Mouse (Mus musculus): ENCODE results near the gene Vmn1r72. TPM values are rescaled to one million over a fixed set of nuclear protein-coding genes. Genes with fewer than 3 reads are reported as not detected.
"Not testable (repeated sequence)": the region's sequence is repeated elsewhere in the genome, so short reads cannot be mapped to it uniquely, and the experiment has no call there.

The Vmn1r72 gene
- total RNA-seq (2014; rRNA removed) = not detected in 2 replicates
- polyA plus RNA-seq (2015; fragmentation: Nextera tagmentation; extraction: Ambion mirVana) = not detected in 2 replicates

DNA sequence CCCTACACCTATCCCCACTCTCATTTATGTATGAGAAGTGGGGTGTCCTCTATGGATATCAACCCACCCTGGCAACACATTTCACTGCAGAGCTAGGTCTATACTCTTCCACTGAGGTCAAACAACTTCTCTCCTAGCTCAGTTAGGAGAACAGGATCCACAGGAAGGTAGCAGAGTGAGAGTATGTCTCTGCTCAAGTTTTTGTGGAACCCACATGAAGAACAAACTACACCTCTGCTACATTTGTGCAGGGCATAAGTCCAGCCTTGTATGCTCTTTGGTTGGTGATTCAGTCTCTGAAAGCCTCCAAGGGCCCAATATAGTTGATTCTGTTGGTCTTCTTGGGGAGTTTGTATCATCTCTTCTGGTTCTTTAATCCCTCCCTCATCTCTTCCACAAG is at the start of gene Vmn1r72:
Gene Vmn1r72, minus strand, starts transcription at position 101 of the 400 bp plus-strand sequence.
- H3K36me3 ChIP-seq (ENCODE audit: insufficient read depth, low read length); H3K4me1 ChIP-seq (ENCODE audit: insufficient read depth, low read length); DNase-seq (ENCODE audit: low spot score); H3K4me3 ChIP-seq (ENCODE audit: low read depth, low read length); H3K9ac ChIP-seq (replicated peaks; ENCODE audit: low read length, poor library complexity, severe bottlenecking); H3K27me3 ChIP-seq (ENCODE audit: insufficient read depth, low read length); ATAC-seq (ENCODE audit: low FRiP score); H3K27ac ChIP-seq (ENCODE audit: low read depth, low read length); H3K4me2 ChIP-seq (ENCODE audit: low read depth, low read length, poor library complexity, severe bottlenecking): not testable (repeated sequence)
- H3K9me3 ChIP-seq (ENCODE audit: low read length) = peaks cover 32% of the 10 kb centered on the region

DNA sequence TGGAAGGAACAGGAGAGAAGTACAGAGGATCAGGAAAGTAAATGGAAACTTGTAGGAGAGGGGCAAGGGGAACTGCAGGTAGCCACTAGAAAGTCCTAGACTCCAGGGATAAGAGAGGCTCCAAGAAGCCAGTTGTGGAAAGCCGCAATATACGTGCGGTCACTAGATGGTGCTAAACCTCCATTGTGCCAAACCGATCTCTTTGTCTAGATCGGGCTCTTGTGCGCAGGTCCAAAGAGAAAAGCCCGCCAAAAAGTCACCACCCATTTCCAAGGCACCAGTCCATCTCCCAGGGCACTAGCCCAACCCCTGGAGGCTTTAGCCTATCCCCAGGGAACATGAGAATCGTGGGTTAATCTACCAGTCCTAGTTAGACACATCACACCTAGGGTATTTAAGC is 62.9 kb downstream of the Vmn1r72 start:
- 15% methylated on average over 8 of the region's 8 CpGs for WGBS
- not testable (repeated sequence) for H3K27ac ChIP-seq (ENCODE audit: low read depth, low read length); H3K4me1 ChIP-seq (ENCODE audit: insufficient read depth, low read length); H3K4me2 ChIP-seq (ENCODE audit: low read depth, low read length, poor library complexity, severe bottlenecking); H3K36me3 ChIP-seq (ENCODE audit: insufficient read depth, low read length); H3K9ac ChIP-seq (replicated peaks; ENCODE audit: low read length, poor library complexity, severe bottlenecking); H3K9me3 ChIP-seq (ENCODE audit: low read length); ATAC-seq (ENCODE audit: low FRiP score); H3K4me3 ChIP-seq (ENCODE audit: low read depth, low read length); H3K27me3 ChIP-seq (ENCODE audit: insufficient read depth, low read length)
- peak; percentile 0 for DNase-seq (ENCODE audit: low spot score)

Other genes starting within 250 kb of the Vmn1r72 start
- not detected in 2 replicates for gene Zscan4-ps2, start 165.8 kb downstream of the Vmn1r72 start, total RNA-seq (2014; rRNA removed)
- gene Zscan4-ps2, start 165.8 kb downstream of the Vmn1r72 start, polyA plus RNA-seq (2015; fragmentation: Nextera tagmentation; extraction: Ambion mirVana) = not detected in 2 replicates
- gene Zscan4-ps3, start 70.8 kb downstream of the Vmn1r72 start, total RNA-seq (2014; rRNA removed) = not detected in 2 replicates
- not detected in 2 replicates for gene Zscan4-ps3, start 70.8 kb downstream of the Vmn1r72 start, polyA plus RNA-seq (2015; fragmentation: Nextera tagmentation; extraction: Ambion mirVana)
- gene Vmn1r73, start 50.1 kb upstream of the Vmn1r72 start, total RNA-seq (2014; rRNA removed) = not detected in 2 replicates
- gene Vmn1r73, start 50.1 kb upstream of the Vmn1r72 start, polyA plus RNA-seq (2015; fragmentation: Nextera tagmentation; extraction: Ambion mirVana) = not detected in 2 replicates
- gene Vmn1r74, start 153.8 kb upstream of the Vmn1r72 start, total RNA-seq (2014; rRNA removed) = not detected in 2 replicates
- not detected in 2 replicates for gene Vmn1r74, start 153.8 kb upstream of the Vmn1r72 start, polyA plus RNA-seq (2015; fragmentation: Nextera tagmentation; extraction: Ambion mirVana)
- not detected in 2 replicates for gene Vmn1r75, start 194.5 kb upstream of the Vmn1r72 start, total RNA-seq (2014; rRNA removed)
- gene Vmn1r75, start 194.5 kb upstream of the Vmn1r72 start, polyA plus RNA-seq (2015; fragmentation: Nextera tagmentation; extraction: Ambion mirVana) = not detected in 2 replicates

All from midbrain, postnatal 0 days (tissue).